8 mouse cellular contexts compared by ENCODE assay signal in the genomic region with DNA sequence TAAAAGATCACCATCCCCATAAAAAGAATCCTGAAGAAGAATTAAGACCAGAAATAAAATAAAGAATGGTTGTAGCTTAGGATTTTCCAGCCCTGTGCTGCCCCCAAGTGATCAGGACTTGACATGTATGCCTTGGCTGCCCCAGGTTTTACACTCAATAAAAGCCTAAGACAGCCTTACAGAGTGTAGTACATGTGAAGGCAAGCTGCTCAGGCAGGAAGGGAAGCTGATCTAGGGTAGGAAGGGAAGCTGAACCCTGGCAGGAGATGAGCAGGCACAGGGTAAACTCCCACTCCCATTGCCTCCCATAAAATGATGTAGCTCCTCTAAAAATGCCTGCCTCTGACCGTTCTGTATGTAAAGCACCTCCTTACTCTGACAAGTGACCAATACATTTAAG. TPM values are rescaled to one million over a fixed set of nuclear protein-coding genes. Genes with fewer than 3 reads are reported as not detected.
A peak's percentile ranks its signal among the peaks of the same experiment; 100 is the strongest.
DNase-seq lines count a peak whose midpoint lies in the region.

No protein-coding gene starts in this region.

- H3K4me1 ChIP-seq in midbrain, embryonic 10.5 days, result peaks cover 22% of the 10 kb centered on the region

- H3K36me3 ChIP-seq in midbrain, embryonic 10.5 days, result no peaks in the 10 kb centered on the region

- DNase-seq in urinary bladder, postnatal 14 days (ENCODE audit: low spot score), result peak; percentile 32
- DNase-seq in urinary bladder, postnatal 25 days (ENCODE audit: low spot score), result no peak
- DNase-seq in cerebellum, postnatal 10 days, result peak; percentile 65 to 69
- peak; percentile 13 for DNase-seq in gastrocnemius, postnatal 25 days
- DNase-seq in layer of hippocampus, adult 11-12 months (ENCODE audit: low spot score), result peak; percentile 70
- DNase-seq in midbrain, embryonic 10.5 days (ENCODE audit: low spot score), result no peak
- peak; percentile 49 for DNase-seq in telencephalon, adult 2 months (ENCODE audit: low read depth, low spot score)
- DNase-seq in ovary, postnatal 36 days (ENCODE audit: low spot score), result no peak

- WGBS in midbrain, embryonic 10.5 days, result 88% methylated on average over 1 of the region's 1 CpGs

- H3K9me3 ChIP-seq in midbrain, embryonic 10.5 days (replicated peaks), result no peaks in the 10 kb centered on the region

- H3K27ac ChIP-seq in midbrain, embryonic 10.5 days (replicated peaks), result 0 out of 2 replicates have a peak overlapping the region, but pooled peaks have one; percentile 67

- no peak overlapping the region for H3K4me3 ChIP-seq in midbrain, embryonic 10.5 days

- H3K27me3 ChIP-seq in midbrain, embryonic 10.5 days (ENCODE audit: low read depth, poor library complexity, severe bottlenecking), result no peaks in the 10 kb centered on the region

RNA-seq across cellular contexts. Expression of a gene that starts 30.8 kb away (rescaled TPM):
- total RNA-seq in gastrocnemius, postnatal 25 days (2021), result 1 to 10 TPM; 2.5 to 2.9 TPM
- 1.9 and 2.3 TPM in 2 replicates for polyA plus RNA-seq in midbrain, embryonic 10.5 days (2016; fragmentation: Nextera tagmentation; extraction: Ambion mirVana)

Comparison
In these comparisons a context has a peak if more than half of its experiments do, and no peak if none do; other contexts are left out.
1. DNase-seq: peak in urinary bladder, postnatal 14 days (single experiment), cerebellum, postnatal 10 days (2 of 2), gastrocnemius, postnatal 25 days (single experiment), layer of hippocampus, adult 11-12 months (single experiment) and telencephalon, adult 2 months (single experiment); none in urinary bladder, postnatal 25 days (single experiment), midbrain, embryonic 10.5 days (single experiment) and ovary, postnatal 36 days (single experiment).